Mouse (Mus musculus): ENCODE data around the gene Fam173a. TPM values are rescaled to one million over a fixed set of nuclear protein-coding genes. Genes with fewer than 3 reads are reported as not detected.
"Not testable (repeated sequence)": the region's sequence is repeated elsewhere in the genome, so short reads cannot be mapped to it uniquely, and the experiment has no call there.

The Fam173a gene
- polyA plus RNA-seq, 1 experiment from 2014 or later = 76.0 TPM

- 76% methylated on average over 11 of the region's 11 CpGs for WGBS
- ATAC-seq (ENCODE audit: insufficient number of reproducible peaks, insufficient read depth, low FRiP score, low read depth) = no peak
- Histone ChIP-seq H3K4me3 (ENCODE audit: control insufficient read depth in 1 of 2, insufficient read depth in 1 of 2, low read depth in 1 of 2, low read length in 2 of 2) (no peak overlapping the region), H3K4me2 (ENCODE audit: low read length) (no peak overlapping the region), H3K36me3 (ENCODE audit: control insufficient read depth, insufficient read depth, low read length) (no peaks in the 10 kb centered on the region), H3K27me3 (ENCODE audit: control insufficient read depth, insufficient read depth, low read length) (peaks cover 82% of the 10 kb centered on the region), H3K27ac (replicated peaks in 1 of 2; ENCODE audit: control insufficient read depth in 1 of 2, insufficient read depth in 1 of 2, low read depth in 2 of 2, low read length in 2 of 2) (no peak overlapping the region), H3K9ac (ENCODE audit: low read length) (no peak overlapping the region), H3K4me1 (ENCODE audit: control insufficient read depth in 2 of 2, insufficient read depth in 2 of 2, low read length in 2 of 2) (no peaks in the 10 kb centered on the region), H3K9me3 (ENCODE audit: control insufficient read depth, low read length) (no peaks in the 10 kb centered on the region)
Observed at GRCm38 (mm10) chr17:25817662-25818061, 25.0 kb upstream of the Fam173a start.

GRCm38 (mm10) chr17:25813471-25813870 is 20.8 kb upstream of the Fam173a start:
- H3K27me3 ChIP-seq (ENCODE audit: control insufficient read depth, insufficient read depth, low read length) = peaks cover 83% of the 10 kb centered on the region
- no peak overlapping the region for H3K4me2 ChIP-seq (ENCODE audit: low read length)
- H3K9me3 ChIP-seq (ENCODE audit: control insufficient read depth, low read length) = no peaks in the 10 kb centered on the region
- H3K27ac ChIP-seq (replicated peaks in 1 of 2; ENCODE audit: control insufficient read depth in 1 of 2, insufficient read depth in 1 of 2, low read depth in 2 of 2, low read length in 2 of 2) = no peak overlapping the region
- no peaks in the 10 kb centered on the region for H3K36me3 ChIP-seq (ENCODE audit: control insufficient read depth, insufficient read depth, low read length)
- WGBS = 1% methylated on average over 20 of the region's 20 CpGs
- peaks cover 0 to 10% of the 10 kb centered on the region in 2 experiments; a peak in 1 of 4 replicates for H3K4me1 ChIP-seq (ENCODE audit: control insufficient read depth in 2 of 2, insufficient read depth in 2 of 2, low read length in 2 of 2)
- H3K9ac ChIP-seq (ENCODE audit: low read length) = no peak overlapping the region
- no peak overlapping the region for H3K4me3 ChIP-seq (ENCODE audit: control insufficient read depth in 1 of 2, insufficient read depth in 1 of 2, low read depth in 1 of 2, low read length in 2 of 2)
- ATAC-seq (ENCODE audit: insufficient number of reproducible peaks, insufficient read depth, low FRiP score, low read depth) = no peak

GRCm38 (mm10) chr17:25810890-25811289 is 18.2 kb upstream of the Fam173a start:
- H3K27me3 ChIP-seq (ENCODE audit: control insufficient read depth, insufficient read depth, low read length) = peaks cover 67% of the 10 kb centered on the region
- WGBS = 63% methylated on average over 4 of the region's 4 CpGs
- ATAC-seq (ENCODE audit: insufficient number of reproducible peaks, insufficient read depth, low FRiP score, low read depth) = no peak

GRCm38 (mm10) chr17:25809606-25810340 is 17.1 kb upstream of the Fam173a start:
- H3K4me3 ChIP-seq (ENCODE audit: control insufficient read depth in 1 of 2, insufficient read depth in 1 of 2, low read depth in 1 of 2, low read length in 2 of 2) = peak overlapping the region; percentile 41 to 64
- H3K27ac ChIP-seq (replicated peaks in 1 of 2; ENCODE audit: control insufficient read depth in 1 of 2, insufficient read depth in 1 of 2, low read depth in 2 of 2, low read length in 2 of 2) = no peak overlapping the region
- H3K27me3 ChIP-seq (ENCODE audit: control insufficient read depth, insufficient read depth, low read length) = peaks cover 57% of the 10 kb centered on the region
- peaks cover 0 to 10% of the 10 kb centered on the region in 2 experiments; a peak in 1 of 4 replicates for H3K4me1 ChIP-seq (ENCODE audit: control insufficient read depth in 2 of 2, insufficient read depth in 2 of 2, low read length in 2 of 2)
- no peaks in the 10 kb centered on the region for H3K36me3 ChIP-seq (ENCODE audit: control insufficient read depth, insufficient read depth, low read length)
- H3K4me2 ChIP-seq (ENCODE audit: low read length) = peak overlapping the region; percentile 96
- no peaks in the 10 kb centered on the region for H3K9me3 ChIP-seq (ENCODE audit: control insufficient read depth, low read length)
- peak overlapping the region; percentile 70 for H3K9ac ChIP-seq (ENCODE audit: low read length)
- no peak for ATAC-seq (ENCODE audit: insufficient number of reproducible peaks, insufficient read depth, low FRiP score, low read depth)
- WGBS = 10% methylated on average over 25 of the region's 25 CpGs

More at GRCm38 (mm10) chr17:25810890-25811289, 18.2 kb upstream of the Fam173a start:
- Histone ChIP-seq H3K4me3 (ENCODE audit: control insufficient read depth in 1 of 2, insufficient read depth in 1 of 2, low read depth in 1 of 2, low read length in 2 of 2) (no peak overlapping the region), H3K9ac (ENCODE audit: low read length) (no peak overlapping the region), H3K4me2 (ENCODE audit: low read length) (no peak overlapping the region), H3K4me1 (ENCODE audit: control insufficient read depth in 2 of 2, insufficient read depth in 2 of 2, low read length in 2 of 2) (peaks cover 0 to 10% of the 10 kb centered on the region in 2 experiments; a peak in 1 of 4 replicates), H3K27ac (replicated peaks in 1 of 2; ENCODE audit: control insufficient read depth in 1 of 2, insufficient read depth in 1 of 2, low read depth in 2 of 2, low read length in 2 of 2) (no peak overlapping the region), H3K9me3 (ENCODE audit: control insufficient read depth, low read length) (no peaks in the 10 kb centered on the region), H3K36me3 (ENCODE audit: control insufficient read depth, insufficient read depth, low read length) (no peaks in the 10 kb centered on the region)

- Histone ChIP-seq H3K9me3 (ENCODE audit: control insufficient read depth, low read length) (no peaks in the 10 kb centered on the region), H3K4me2 (ENCODE audit: low read length) (peak within 1 kb of the TSS; percentile 96), H3K4me3 (ENCODE audit: control insufficient read depth in 1 of 2, insufficient read depth in 1 of 2, low read depth in 1 of 2, low read length in 2 of 2) (peak within 1 kb of the TSS; percentile 41 to 64), H3K4me1 (ENCODE audit: control insufficient read depth in 2 of 2, insufficient read depth in 2 of 2, low read length in 2 of 2) (peaks cover 0 to 10% of the 10 kb centered on the region in 2 experiments; a peak in 1 of 4 replicates), H3K9ac (ENCODE audit: low read length) (peak within 1 kb of the TSS; percentile 70), H3K27me3 (ENCODE audit: control insufficient read depth, insufficient read depth, low read length) (peaks cover 54% of the 10 kb centered on the region), H3K27ac (replicated peaks in 1 of 2; ENCODE audit: control insufficient read depth in 1 of 2, insufficient read depth in 1 of 2, low read depth in 2 of 2, low read length in 2 of 2) (no peak within 1 kb of the TSS), H3K36me3 (ENCODE audit: control insufficient read depth, insufficient read depth, low read length) (no peaks in the 10 kb centered on the region)
- under 1% methylated on average over 69 of the region's 100 CpGs for WGBS
- peak; percentile 73 for ATAC-seq (ENCODE audit: insufficient number of reproducible peaks, insufficient read depth, low FRiP score, low read depth)
Observed at GRCm38 (mm10) chr17:25808789-25809605, 16.3 kb upstream of the Fam173a start, which contains the start of gene Fbxl16. Gene Fbxl16, plus strand, starts transcription at chr17:25809085.

GRCm38 (mm10) chr17:25808028-25808427 is 15.3 kb upstream of the Fam173a start:
- H3K4me3 ChIP-seq (ENCODE audit: control insufficient read depth in 1 of 2, insufficient read depth in 1 of 2, low read depth in 1 of 2, low read length in 2 of 2) = peak overlapping the region in 1 of 2 experiments; percentile 64; a peak in 1 of 4 replicates
- H3K27me3 ChIP-seq (ENCODE audit: control insufficient read depth, insufficient read depth, low read length) = peaks cover 52% of the 10 kb centered on the region
- H3K9ac ChIP-seq (ENCODE audit: low read length) = no peak overlapping the region
- H3K4me2 ChIP-seq (ENCODE audit: low read length) = peak overlapping the region; percentile 96
- H3K4me1 ChIP-seq (ENCODE audit: control insufficient read depth in 2 of 2, insufficient read depth in 2 of 2, low read length in 2 of 2) = peaks cover 4 to 10% of the 10 kb centered on the region in 2 experiments; a peak in 2 of 4 replicates
- ATAC-seq (ENCODE audit: insufficient number of reproducible peaks, insufficient read depth, low FRiP score, low read depth) = no peak
- H3K9me3 ChIP-seq (ENCODE audit: control insufficient read depth, low read length) = no peaks in the 10 kb centered on the region
- 36% methylated on average over 5 of the region's 5 CpGs for WGBS
- no peaks in the 10 kb centered on the region for H3K36me3 ChIP-seq (ENCODE audit: control insufficient read depth, insufficient read depth, low read length)
- H3K27ac ChIP-seq (replicated peaks in 1 of 2; ENCODE audit: control insufficient read depth in 1 of 2, insufficient read depth in 1 of 2, low read depth in 2 of 2, low read length in 2 of 2) = no peak overlapping the region

GRCm38 (mm10) chr17:25807452-25807851 is 14.8 kb upstream of the Fam173a start:
- H3K4me2 ChIP-seq (ENCODE audit: low read length); ATAC-seq (ENCODE audit: insufficient number of reproducible peaks, insufficient read depth, low FRiP score, low read depth); H3K9ac ChIP-seq (ENCODE audit: low read length); H3K9me3 ChIP-seq (ENCODE audit: control insufficient read depth, low read length); H3K27ac ChIP-seq (replicated peaks in 1 of 2; ENCODE audit: control insufficient read depth in 1 of 2, insufficient read depth in 1 of 2, low read depth in 2 of 2, low read length in 2 of 2); H3K4me3 ChIP-seq (ENCODE audit: control insufficient read depth in 1 of 2, insufficient read depth in 1 of 2, low read depth in 1 of 2, low read length in 2 of 2); H3K36me3 ChIP-seq (ENCODE audit: control insufficient read depth, insufficient read depth, low read length): not testable (repeated sequence)
- H3K27me3 ChIP-seq (ENCODE audit: control insufficient read depth, insufficient read depth, low read length) = peaks cover 47% of the 10 kb centered on the region
- WGBS = 46% methylated on average over 2 of the region's 2 CpGs
- peaks cover 9 to 15% of the 10 kb centered on the region in 2 experiments for H3K4me1 ChIP-seq (ENCODE audit: control insufficient read depth in 2 of 2, insufficient read depth in 2 of 2, low read length in 2 of 2)

Measured in heart, embryonic 14.5 days (tissue).